Mouse (Mus musculus): ENCODE measurements around the gene Tacc2. TPM values are rescaled to one million over a fixed set of nuclear protein-coding genes. Genes with fewer than 3 reads are reported as not detected.

Gene Tacc2
- polyA plus RNA-seq, 1 experiment from 2014 or later: 72.4 TPM

DNA sequence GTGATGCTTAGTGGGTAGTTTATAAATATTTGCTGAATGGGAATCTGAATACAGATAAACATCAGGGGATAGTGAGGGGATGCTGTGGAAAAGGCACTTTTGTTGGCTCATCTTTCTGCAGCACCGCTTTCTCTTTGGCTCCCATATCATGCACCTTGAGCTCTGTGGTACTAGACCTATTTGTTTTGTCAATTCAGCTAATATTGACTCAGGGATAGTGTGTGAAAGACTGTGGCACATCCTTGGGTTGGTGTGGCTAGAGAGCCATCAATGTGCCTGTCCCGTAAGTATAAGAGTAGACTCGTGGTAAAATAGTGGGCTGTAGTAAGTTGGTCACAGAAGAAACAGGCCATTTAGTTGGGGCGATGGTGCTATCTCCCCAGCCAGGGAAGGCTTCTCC lies 210.3 kb downstream of the Tacc2 start:
- 96% methylated on average over 4 of the region's 4 CpGs for WGBS
- Histone ChIP-seq H3K9ac (replicated peaks; ENCODE audit: low read length) (no peak overlapping the region), H3K4me2 (ENCODE audit: low read length) (no peak overlapping the region), H3K36me3 (ENCODE audit: control insufficient read depth, insufficient read depth, low read length) (no peaks in the 10 kb centered on the region), H3K9me3 (ENCODE audit: control insufficient read depth, low read length) (no peaks in the 10 kb centered on the region), H3K27me3 (ENCODE audit: control insufficient read depth, insufficient read depth, low read length) (no peaks in the 10 kb centered on the region), H3K4me1 (ENCODE audit: control insufficient read depth, insufficient read depth, low read length) (no peaks in the 10 kb centered on the region), H3K4me3 (replicated peaks; ENCODE audit: low read depth, low read length) (no peak overlapping the region), H3K27ac (replicated peaks; ENCODE audit: low read depth, low read length) (no peak overlapping the region)
- DNase-seq (no peak), ATAC-seq (ENCODE audit: low FRiP score, low TSS enrichment) (no peak)

DNA sequence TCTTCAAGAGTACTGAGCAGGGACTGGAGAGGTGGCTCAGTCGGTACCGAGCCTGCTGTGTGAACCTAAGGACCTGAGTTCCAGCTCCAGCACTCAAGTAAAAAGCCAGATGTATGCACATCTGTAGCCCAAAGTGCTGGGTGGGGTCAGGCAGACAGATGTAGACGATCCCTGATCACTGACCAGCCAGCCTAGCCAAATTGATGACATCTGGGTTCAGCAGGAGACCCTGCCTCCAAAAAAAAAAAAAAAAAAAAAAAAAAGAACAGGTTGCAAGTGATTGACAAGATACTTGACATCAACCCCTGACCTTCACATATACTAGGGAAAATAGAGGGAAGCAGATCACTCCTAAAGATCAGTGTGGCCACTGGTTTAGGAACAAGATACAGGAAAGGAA lies 211.7 kb downstream of the Tacc2 start:
- Histone ChIP-seq H3K27ac (replicated peaks; ENCODE audit: low read depth, low read length) (no peak overlapping the region), H3K9ac (replicated peaks; ENCODE audit: low read length) (no peak overlapping the region), H3K9me3 (ENCODE audit: control insufficient read depth, low read length) (no peaks in the 10 kb centered on the region), H3K4me3 (replicated peaks; ENCODE audit: low read depth, low read length) (no peak overlapping the region), H3K27me3 (ENCODE audit: control insufficient read depth, insufficient read depth, low read length) (no peaks in the 10 kb centered on the region), H3K36me3 (ENCODE audit: control insufficient read depth, insufficient read depth, low read length) (no peaks in the 10 kb centered on the region), H3K4me2 (ENCODE audit: low read length) (no peak overlapping the region), H3K4me1 (ENCODE audit: control insufficient read depth, insufficient read depth, low read length) (no peaks in the 10 kb centered on the region)
- 93% methylated on average over 3 of the region's 3 CpGs for WGBS
- no peak for ATAC-seq (ENCODE audit: low FRiP score, low TSS enrichment)
- DNase-seq: no peak

DNA sequence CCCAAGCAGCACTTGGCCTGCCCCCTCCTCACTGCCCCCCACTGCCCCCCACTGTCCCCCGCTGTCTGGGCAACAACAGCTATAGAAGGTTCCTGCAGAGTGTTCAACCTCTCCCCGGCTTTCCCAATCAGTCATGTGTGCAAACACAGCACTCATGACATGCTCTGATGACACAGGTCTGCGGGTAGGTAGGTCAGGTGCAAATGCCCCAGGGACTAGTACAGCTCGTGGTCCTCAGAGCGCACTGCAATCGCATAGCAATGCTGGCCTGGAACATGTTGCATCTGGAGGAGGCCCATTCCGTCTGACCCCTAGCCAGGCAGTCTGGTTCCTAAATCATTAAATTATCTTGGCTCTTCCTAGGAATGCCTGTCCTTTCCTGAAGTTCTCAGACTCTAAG lies 212.2 kb downstream of the Tacc2 start:
- H3K9ac ChIP-seq (replicated peaks; ENCODE audit: low read length): no peak overlapping the region
- H3K4me2 ChIP-seq (ENCODE audit: low read length): no peak overlapping the region
- no peaks in the 10 kb centered on the region for H3K9me3 ChIP-seq (ENCODE audit: control insufficient read depth, low read length)
- H3K4me3 ChIP-seq (replicated peaks; ENCODE audit: low read depth, low read length): no peak overlapping the region
- ATAC-seq (ENCODE audit: low FRiP score, low TSS enrichment) (no peak), DNase-seq (no peak)
- no peaks in the 10 kb centered on the region for H3K4me1 ChIP-seq (ENCODE audit: control insufficient read depth, insufficient read depth, low read length)
- H3K27ac ChIP-seq (replicated peaks; ENCODE audit: low read depth, low read length): no peak overlapping the region
- 85% methylated on average over 7 of the region's 7 CpGs for WGBS
- H3K36me3 ChIP-seq (ENCODE audit: control insufficient read depth, insufficient read depth, low read length): no peaks in the 10 kb centered on the region
- no peaks in the 10 kb centered on the region for H3K27me3 ChIP-seq (ENCODE audit: control insufficient read depth, insufficient read depth, low read length)

DNA sequence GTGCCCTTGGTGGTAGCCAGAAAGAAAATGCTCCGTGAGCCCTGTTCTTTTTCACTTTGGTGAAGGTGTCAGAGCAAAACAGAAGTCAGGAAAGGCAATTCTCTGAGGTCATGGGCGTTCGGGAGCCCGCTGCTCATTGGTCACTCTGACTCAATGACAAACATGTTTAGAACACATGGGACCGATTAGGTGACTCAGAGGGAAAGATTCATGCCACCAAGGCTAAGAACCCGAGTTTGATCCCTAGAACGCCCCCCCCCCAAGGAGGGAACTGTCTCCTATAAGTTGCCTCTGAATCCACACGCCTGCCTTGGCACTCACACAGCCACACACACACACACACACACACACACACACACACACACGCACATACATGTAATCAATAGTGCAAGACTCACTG lies 216.4 kb downstream of the Tacc2 start:
- DNase-seq: no peak

DNA sequence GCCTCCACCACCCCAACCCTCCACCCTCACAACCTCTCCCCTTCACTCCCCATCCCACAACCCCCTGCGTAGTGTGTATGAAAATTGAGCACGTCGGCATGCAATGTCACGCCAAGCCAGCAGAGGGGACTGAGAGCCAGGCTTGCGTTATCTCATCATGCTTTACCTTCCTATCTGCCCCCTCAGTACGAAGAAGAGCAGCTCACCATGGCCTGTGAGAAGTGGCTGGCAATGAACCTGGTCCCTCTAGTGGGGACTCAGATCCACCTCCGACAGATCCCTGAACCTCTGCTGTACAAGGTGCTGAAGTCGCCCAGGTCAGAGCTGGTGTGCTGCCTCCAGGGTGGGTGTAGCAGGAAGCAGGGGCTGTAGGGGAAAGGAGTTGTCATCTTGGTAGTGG lies 219.5 kb downstream of the Tacc2 start:
- ATAC-seq (ENCODE audit: low FRiP score, low TSS enrichment) (no peak), DNase-seq (no peak)
- Histone ChIP-seq H3K27ac (replicated peaks; ENCODE audit: low read depth, low read length) (no peak overlapping the region), H3K36me3 (ENCODE audit: control insufficient read depth, insufficient read depth, low read length) (no peaks in the 10 kb centered on the region), H3K4me3 (replicated peaks; ENCODE audit: low read depth, low read length) (no peak overlapping the region), H3K4me2 (ENCODE audit: low read length) (no peak overlapping the region), H3K4me1 (ENCODE audit: control insufficient read depth, insufficient read depth, low read length) (no peaks in the 10 kb centered on the region), H3K9ac (replicated peaks; ENCODE audit: low read length) (no peak overlapping the region), H3K27me3 (ENCODE audit: control insufficient read depth, insufficient read depth, low read length) (no peaks in the 10 kb centered on the region), H3K9me3 (ENCODE audit: control insufficient read depth, low read length) (no peaks in the 10 kb centered on the region)
- WGBS: 70% methylated on average over 8 of the region's 8 CpGs

More for the DNA sequence above, 216.4 kb downstream of the Tacc2 start:
- no peak overlapping the region for H3K27ac ChIP-seq (replicated peaks; ENCODE audit: low read depth, low read length)
- no peaks in the 10 kb centered on the region for H3K36me3 ChIP-seq (ENCODE audit: control insufficient read depth, insufficient read depth, low read length)
- H3K9me3 ChIP-seq (ENCODE audit: control insufficient read depth, low read length): no peaks in the 10 kb centered on the region
- no peak overlapping the region for H3K4me3 ChIP-seq (replicated peaks; ENCODE audit: low read depth, low read length)
- no peaks in the 10 kb centered on the region for H3K27me3 ChIP-seq (ENCODE audit: control insufficient read depth, insufficient read depth, low read length)
- ATAC-seq (ENCODE audit: low FRiP score, low TSS enrichment): no peak
- WGBS: 81% methylated on average over 9 of the region's 9 CpGs
- no peak overlapping the region for H3K4me2 ChIP-seq (ENCODE audit: low read length)
- H3K9ac ChIP-seq (replicated peaks; ENCODE audit: low read length): no peak overlapping the region
- H3K4me1 ChIP-seq (ENCODE audit: control insufficient read depth, insufficient read depth, low read length): no peaks in the 10 kb centered on the region

DNA sequence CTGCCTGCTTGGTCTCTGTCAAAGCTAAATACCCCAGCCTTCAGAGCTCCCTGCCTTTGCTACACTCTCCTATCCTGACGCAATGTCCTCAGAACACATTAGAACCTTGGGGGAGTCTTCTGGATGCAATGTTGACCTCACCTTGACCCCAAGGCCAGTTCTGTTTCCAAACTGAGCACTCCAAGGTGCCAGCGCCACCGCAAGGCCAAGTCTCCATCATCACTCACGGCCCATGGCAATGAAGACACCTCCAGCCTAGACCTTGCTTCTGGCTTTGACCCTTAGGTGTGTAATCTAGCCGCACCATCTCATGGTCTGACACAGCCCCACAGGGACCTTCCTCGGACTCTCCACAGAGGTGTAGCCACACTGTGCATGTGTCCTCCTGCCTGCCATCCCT lies 220.3 kb downstream of the Tacc2 start:
- no peak overlapping the region for H3K4me2 ChIP-seq (ENCODE audit: low read length)
- no peak overlapping the region for H3K4me3 ChIP-seq (replicated peaks; ENCODE audit: low read depth, low read length)
- H3K36me3 ChIP-seq (ENCODE audit: control insufficient read depth, insufficient read depth, low read length): no peaks in the 10 kb centered on the region
- no peaks in the 10 kb centered on the region for H3K9me3 ChIP-seq (ENCODE audit: control insufficient read depth, low read length)
- DNase-seq (no peak), ATAC-seq (ENCODE audit: low FRiP score, low TSS enrichment) (no peak)
- H3K27ac ChIP-seq (replicated peaks; ENCODE audit: low read depth, low read length): no peak overlapping the region
- no peaks in the 10 kb centered on the region for H3K27me3 ChIP-seq (ENCODE audit: control insufficient read depth, insufficient read depth, low read length)
- no peak overlapping the region for H3K9ac ChIP-seq (replicated peaks; ENCODE audit: low read length)
- 92% methylated on average over 6 of the region's 6 CpGs for WGBS
- H3K4me1 ChIP-seq (ENCODE audit: control insufficient read depth, insufficient read depth, low read length): no peaks in the 10 kb centered on the region

DNA sequence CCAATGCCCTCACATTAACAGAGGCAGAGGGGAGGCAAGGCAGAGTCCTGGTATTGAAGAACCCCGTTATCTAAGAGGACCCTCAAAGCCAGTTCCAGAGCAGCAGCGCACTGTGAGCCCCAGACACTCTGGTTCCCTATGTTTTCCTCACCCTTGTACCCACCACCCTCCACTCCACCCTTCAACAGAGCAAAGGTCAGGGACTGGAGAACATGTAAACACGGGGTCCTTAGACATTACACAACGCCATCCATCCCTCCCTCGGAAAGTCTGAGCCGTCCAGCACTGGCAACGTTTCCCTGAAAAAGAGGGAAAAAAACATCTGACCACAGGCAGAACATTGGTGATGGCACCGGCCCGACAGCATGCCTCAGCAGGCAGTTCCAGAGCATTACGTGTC lies 222.2 kb downstream of the Tacc2 start:
- Histone ChIP-seq H3K27me3 (ENCODE audit: control insufficient read depth, insufficient read depth, low read length) (no peaks in the 10 kb centered on the region), H3K4me3 (replicated peaks; ENCODE audit: low read depth, low read length) (no peak overlapping the region), H3K4me1 (ENCODE audit: control insufficient read depth, insufficient read depth, low read length) (no peaks in the 10 kb centered on the region), H3K36me3 (ENCODE audit: control insufficient read depth, insufficient read depth, low read length) (no peaks in the 10 kb centered on the region), H3K9me3 (ENCODE audit: control insufficient read depth, low read length) (no peaks in the 10 kb centered on the region), H3K9ac (replicated peaks; ENCODE audit: low read length) (no peak overlapping the region), H3K4me2 (ENCODE audit: low read length) (no peak overlapping the region), H3K27ac (replicated peaks; ENCODE audit: low read depth, low read length) (no peak overlapping the region)
- ATAC-seq (ENCODE audit: low FRiP score, low TSS enrichment) (no peak), DNase-seq (no peak)
- 94% methylated on average over 10 of the region's 10 CpGs for WGBS

DNA sequence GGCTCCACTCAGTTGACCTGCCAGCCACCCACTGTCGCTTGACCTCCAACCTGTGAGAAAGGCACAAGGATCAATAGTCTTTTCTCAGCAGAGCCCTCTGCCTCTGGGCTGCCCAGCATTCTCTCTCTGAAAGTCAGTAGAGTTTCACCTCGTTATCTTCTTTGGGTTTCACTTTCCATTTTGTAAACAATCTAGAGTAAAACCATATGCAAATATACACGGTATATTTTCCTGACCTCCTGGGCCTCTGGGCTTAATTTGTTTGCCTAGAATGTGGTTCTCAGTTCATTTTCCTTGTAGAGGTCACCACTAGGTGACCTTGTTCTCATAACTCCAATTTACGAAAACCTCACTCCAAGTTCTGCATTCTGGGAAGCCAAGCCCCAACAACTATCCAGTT lies 223.4 kb downstream of the Tacc2 start:
- Histone ChIP-seq H3K4me3 (replicated peaks; ENCODE audit: low read depth, low read length) (no peak overlapping the region), H3K4me1 (ENCODE audit: control insufficient read depth, insufficient read depth, low read length) (no peaks in the 10 kb centered on the region), H3K4me2 (ENCODE audit: low read length) (no peak overlapping the region), H3K36me3 (ENCODE audit: control insufficient read depth, insufficient read depth, low read length) (no peaks in the 10 kb centered on the region), H3K27me3 (ENCODE audit: control insufficient read depth, insufficient read depth, low read length) (no peaks in the 10 kb centered on the region), H3K9me3 (ENCODE audit: control insufficient read depth, low read length) (no peaks in the 10 kb centered on the region), H3K9ac (replicated peaks; ENCODE audit: low read length) (no peak overlapping the region), H3K27ac (replicated peaks; ENCODE audit: low read depth, low read length) (no peak overlapping the region)
- ATAC-seq (ENCODE audit: low FRiP score, low TSS enrichment) (no peak), DNase-seq (no peak)
- 86% methylated on average over 4 of the region's 4 CpGs for WGBS

DNA sequence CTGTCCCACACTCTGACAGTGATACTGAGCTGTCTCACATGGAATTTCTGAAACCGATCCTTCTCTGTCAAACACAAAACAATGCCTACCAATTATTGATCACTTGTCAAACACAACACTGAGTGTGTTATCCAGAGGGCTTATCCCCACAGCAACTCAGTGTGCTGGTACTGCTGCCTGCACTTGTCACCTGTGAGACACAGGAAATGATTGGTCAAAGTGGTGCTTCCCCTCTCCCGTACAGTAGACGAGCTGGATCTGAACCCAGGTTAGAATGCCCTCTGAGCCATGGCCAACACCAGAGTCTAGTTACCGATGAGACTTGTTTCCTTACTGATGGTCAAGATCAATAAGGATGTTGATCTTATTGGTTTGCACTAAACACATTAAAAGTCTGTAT lies 224.6 kb downstream of the Tacc2 start:
- no peaks in the 10 kb centered on the region for H3K36me3 ChIP-seq (ENCODE audit: control insufficient read depth, insufficient read depth, low read length)
- H3K4me2 ChIP-seq (ENCODE audit: low read length): no peak overlapping the region
- no peak for ATAC-seq (ENCODE audit: low FRiP score, low TSS enrichment)
- no peaks in the 10 kb centered on the region for H3K9me3 ChIP-seq (ENCODE audit: control insufficient read depth, low read length)
- 92% methylated on average over 4 of the region's 4 CpGs for WGBS
- no peak for DNase-seq
- no peaks in the 10 kb centered on the region for H3K27me3 ChIP-seq (ENCODE audit: control insufficient read depth, insufficient read depth, low read length)
- no peak overlapping the region for H3K4me3 ChIP-seq (replicated peaks; ENCODE audit: low read depth, low read length)
- H3K27ac ChIP-seq (replicated peaks; ENCODE audit: low read depth, low read length): no peak overlapping the region
- no peak overlapping the region for H3K9ac ChIP-seq (replicated peaks; ENCODE audit: low read length)
- no peaks in the 10 kb centered on the region for H3K4me1 ChIP-seq (ENCODE audit: control insufficient read depth, insufficient read depth, low read length)
